Mouse (Mus musculus) spleen, adult 2 months (tissue): ENCODE measurements around the gene Pip5k1c. TPM values are rescaled to one million over a fixed set of nuclear protein-coding genes. Genes with fewer than 3 reads are reported as not detected.

Source experiments
- DNase-seq, 2 experiments: peaks; one replicate each; pipeline versions ENCODE4 v3.0.0 to v3.0.0-alpha.2; 2012 to 2021; ENCODE audit warnings: low spot score in 2 of 2, low read depth in 1 of 2
- H3K27ac ChIP-seq: fragments of 200-500 bp; 2 replicates; pipeline ENCODE4 v1.5.1; 2012; ENCODE audit warnings: low read length, inconsistent platforms; ENCODE audit not compliant: insufficient read depth
- H3K27me3 ChIP-seq: fragments of 200-500 bp; 2 replicates; pipeline ENCODE4 v1.6.1; 2012; ENCODE audit warnings: mild to moderate bottlenecking, moderate library complexity, low read length, inconsistent platforms; ENCODE audit not compliant: control insufficient read depth, insufficient read depth
- H3K36me3 ChIP-seq: fragments of 200-500 bp; 2 replicates; pipeline ENCODE4 v1.6.1; 2012; ENCODE audit warnings: mild to moderate bottlenecking, low read length, inconsistent platforms; ENCODE audit not compliant: control insufficient read depth, insufficient read depth
- H3K4me1 ChIP-seq: fragments of 200-500 bp; 2 replicates; pipeline ENCODE4 v1.6.1; 2011; ENCODE audit warnings: inconsistent platforms; ENCODE audit not compliant: control insufficient read depth, insufficient read depth, insufficient read length
- H3K4me3 ChIP-seq: fragments of 200-500 bp; 2 replicates; pipeline ENCODE4 v1.5.1; 2011; ENCODE audit warnings: mild to moderate bottlenecking, inconsistent platforms; ENCODE audit not compliant: insufficient read depth, insufficient read length; ENCODE audit errors: extremely low read depth
- CTCF ChIP-seq: fragments of 200-500 bp; IDR thresholded peaks from 2 replicates; pipeline ENCODE4 v1.5.1; 2011; ENCODE audit warnings: mild to moderate bottlenecking, inconsistent platforms; ENCODE audit not compliant: insufficient read depth, insufficient read length, insufficient replicate concordance; ENCODE audit errors: extremely low read depth
- POLR2A ChIP-seq: fragments of 200-500 bp; IDR thresholded peaks from 2 replicates; pipeline ENCODE4 v1.6.1; 2011; ENCODE audit warnings: low read depth, low read length, inconsistent platforms
- WGBS: fragments of 180-500 bp; shearing (Covaris S2); methylation state at CpG from one replicate; pipeline ENCODE4 v1.1.7; 2018; 5-methylcytosine and 5-hydroxymethylcytosine counted together
- polyA plus RNA-seq: library from polyadenylated mRNA; depleted of rRNA; stranded (reverse); fragments of >200 nt; gene quantifications from 2 replicates; pipeline ENCODE4 v1.2.3, GENCODE M21; 2012

Pip5k1c gene
- polyA plus RNA-seq, 1 experiment, result 93.2 TPM

DNA sequence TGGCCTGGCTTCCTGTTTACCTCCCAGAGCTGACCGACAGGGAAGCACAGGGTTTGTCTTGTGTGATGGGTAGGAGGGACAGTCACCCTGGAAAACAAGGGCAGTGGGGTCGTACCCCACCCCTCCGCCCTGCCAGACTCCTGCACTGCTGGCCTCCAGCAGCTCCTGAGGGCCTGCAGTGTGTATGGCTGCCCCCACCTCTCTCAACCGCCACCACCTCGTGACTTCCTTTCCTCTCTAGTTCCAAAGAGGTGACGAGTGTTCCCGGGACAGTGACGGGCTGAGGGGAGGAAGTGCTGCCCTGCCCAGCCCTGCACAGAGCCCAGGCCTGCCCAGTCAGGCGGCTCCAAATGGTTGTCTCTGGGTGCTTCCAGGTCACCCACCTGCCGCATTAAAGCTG lies 5.1 kb downstream of the Pip5k1c start:
- DNase-seq, result peak in 1 of 2 experiments; percentile 72
- Histone ChIP-seq H3K27me3 (no peaks in the 10 kb centered on the region), H3K4me1 (peaks cover 88% of the 10 kb centered on the region), H3K36me3 (no peaks in the 10 kb centered on the region), H3K27ac (peak overlapping the region; percentile 93), H3K4me3 (peak overlapping the region; percentile 4; the same call in 1 of the 2 replicates)
- WGBS, result 2% methylated on average over 9 of the region's 10 CpGs
- TF ChIP-seq CTCF, result no peak
- no peak for TF ChIP-seq POLR2A

GRCm38 (mm10) chr10:81298369-81299100 lies 5.8 kb downstream of the Pip5k1c start:
- WGBS, result 26% methylated on average over 17 of the region's 17 CpGs
- Histone ChIP-seq H3K36me3 (no peaks in the 10 kb centered on the region), H3K27ac (peak overlapping the region; percentile 93), H3K27me3 (no peaks in the 10 kb centered on the region), H3K4me3 (no peak overlapping the region; the same call in 1 of the 2 replicates), H3K4me1 (peaks cover 94% of the 10 kb centered on the region)
- no peak for TF ChIP-seq CTCF
- TF ChIP-seq POLR2A, result no peak
- DNase-seq, result peak in 1 of 2 experiments; percentile 74

DNA sequence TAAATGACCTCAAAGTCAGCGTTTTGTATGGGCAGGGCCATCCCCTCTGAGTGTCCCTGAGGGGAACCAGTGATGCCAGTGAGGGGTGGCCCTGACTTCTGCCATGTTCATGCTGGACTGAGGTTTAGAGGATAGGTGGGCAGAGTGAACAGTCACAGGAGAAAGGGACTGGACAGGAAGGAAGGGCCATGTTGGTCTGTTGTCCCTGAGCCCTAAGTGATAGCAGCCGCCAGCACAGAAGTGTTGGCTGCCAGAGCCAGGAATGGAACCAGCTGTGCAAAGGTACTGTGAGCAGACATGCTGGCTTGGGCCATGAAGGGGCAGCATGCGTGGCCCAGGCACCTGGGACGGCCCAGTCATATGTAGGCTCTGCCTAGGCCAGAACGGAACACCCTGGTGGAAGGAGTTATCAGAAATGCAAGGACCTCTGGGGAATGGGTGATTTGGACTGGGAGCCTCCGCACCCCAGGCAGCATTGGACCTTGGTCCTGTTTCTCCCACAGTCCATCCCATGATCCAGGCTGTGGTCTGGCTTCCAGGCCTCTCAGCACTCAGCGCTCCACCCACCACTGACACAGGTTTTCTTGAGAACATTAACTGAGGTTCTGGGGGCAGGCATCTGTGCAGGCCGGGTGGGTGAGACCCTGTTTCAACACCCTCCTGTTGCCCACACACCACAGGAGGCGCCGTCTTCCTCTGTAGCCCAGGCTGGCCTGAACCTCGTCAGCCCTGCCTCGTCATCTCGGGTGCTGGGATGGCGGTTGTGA lies 7.0 kb downstream of the Pip5k1c start:
- DNase-seq, result no peak
- 78% methylated on average over 14 of the region's 14 CpGs for WGBS
- Histone ChIP-seq H3K4me3 (no peak overlapping the region), H3K36me3 (no peaks in the 10 kb centered on the region), H3K4me1 (peaks cover 92% of the 10 kb centered on the region), H3K27me3 (no peaks in the 10 kb centered on the region), H3K27ac (peak overlapping the region; percentile 93)
- TF ChIP-seq CTCF (no peak), POLR2A (no peak)

DNA sequence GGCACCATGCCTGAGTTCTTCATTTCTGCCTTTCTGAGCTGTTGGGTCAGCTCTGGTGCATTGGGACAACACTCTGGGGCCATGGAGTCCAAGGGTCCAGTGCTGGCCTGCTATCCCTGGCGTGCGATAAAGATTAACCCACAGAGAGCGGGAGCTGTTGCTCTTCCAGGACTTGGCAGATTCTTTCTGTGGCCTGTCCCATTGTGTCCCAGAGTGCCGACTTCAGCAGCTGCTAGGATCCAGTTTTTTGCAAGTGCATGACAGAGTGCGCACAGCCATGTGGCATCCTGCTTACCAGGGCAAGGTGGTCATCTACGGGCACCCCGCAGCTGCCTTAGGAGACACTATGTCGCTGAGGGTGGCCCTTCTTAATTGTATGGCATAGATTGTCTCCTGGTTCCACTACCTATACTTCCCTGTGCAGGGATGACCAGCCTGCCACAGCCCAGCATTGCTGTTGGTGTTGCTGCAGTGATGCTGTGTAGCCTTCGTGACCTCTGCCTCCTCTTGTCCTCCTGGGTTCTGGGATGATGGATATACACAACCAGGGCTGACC lies 7.7 kb downstream of the Pip5k1c start:
- Histone ChIP-seq H3K4me3 (no peak overlapping the region), H3K4me1 (peaks cover 87% of the 10 kb centered on the region), H3K27me3 (no peaks in the 10 kb centered on the region), H3K27ac (peak overlapping the region; percentile 93; the same call in 1 of the 2 replicates), H3K36me3 (no peaks in the 10 kb centered on the region)
- TF ChIP-seq CTCF, result no peak
- no peak for TF ChIP-seq POLR2A
- no peak for DNase-seq
- 90% methylated on average over 9 of the region's 9 CpGs for WGBS

- TF ChIP-seq POLR2A, result no peak
- no peak for TF ChIP-seq CTCF
- 0 out of 2 replicates have a peak, but pooled peaks cover 3% of the 10 kb centered on the region for H3K36me3 ChIP-seq
- WGBS, result 63% methylated on average over 9 of the region's 9 CpGs
- H3K4me3 ChIP-seq, result no peak overlapping the region
- no peaks in the 10 kb centered on the region for H3K27me3 ChIP-seq
- no peak for DNase-seq
- H3K27ac ChIP-seq, result no peak overlapping the region
- H3K4me1 ChIP-seq, result peaks cover 80% of the 10 kb centered on the region
These were observed 8.6 kb downstream of the Pip5k1c start for GRCm38 (mm10) chr10:81301321-81301720.

DNA sequence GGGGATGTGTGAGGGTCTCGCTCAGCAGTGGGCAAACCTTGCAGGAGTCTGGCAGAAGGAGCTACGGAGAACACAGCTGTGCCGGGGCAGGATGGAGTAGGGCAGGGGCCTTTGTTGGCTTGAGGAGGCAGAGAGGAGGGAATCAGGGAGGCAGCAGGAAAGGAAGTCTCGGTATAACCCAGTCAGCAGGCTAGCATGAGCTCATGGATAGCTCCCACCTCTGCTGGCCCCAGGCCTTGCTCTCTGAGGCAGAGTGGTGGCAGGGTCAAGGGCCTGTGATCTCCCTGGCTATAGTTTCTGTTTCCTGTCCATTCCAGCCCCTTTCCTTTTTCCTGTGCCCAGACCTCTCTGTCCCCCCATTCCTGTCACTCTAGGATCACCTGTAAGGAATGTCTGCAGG lies 9.5 kb downstream of the Pip5k1c start:
- H3K27me3 ChIP-seq, result no peaks in the 10 kb centered on the region
- no peak for DNase-seq
- peaks cover 72% of the 10 kb centered on the region for H3K4me1 ChIP-seq
- no peak overlapping the region for H3K4me3 ChIP-seq
- peak overlapping the region; percentile 34; the same call in 1 of the 2 replicates for H3K27ac ChIP-seq
- TF ChIP-seq CTCF (no peak), POLR2A (no peak)
- 76% methylated on average over 4 of the region's 4 CpGs for whole genome bisulfite sequencing
- H3K36me3 ChIP-seq, result peaks cover 9% of the 10 kb centered on the region
